Mouse (Mus musculus): ENCODE measurements around the gene Cabp1.

- TF ChIP-seq CTCF (IDR thresholded peaks at IDR 0.05; ENCODE audit: extremely low read depth, insufficient read depth, low read length) (peak; percentile 92), POLR2A (IDR thresholded peaks at IDR 0.05; ENCODE audit: extremely low read depth, insufficient read depth, low read length) (no peak)
Observed at GRCm38 (mm10) chr5:115125211-115125871, 68.8 kb downstream of the Cabp1 start.
